Mouse (Mus musculus) heart, adult 2 months (tissue): ENCODE data around the gene Lenep. TPM values are rescaled to one million over a fixed set of nuclear protein-coding genes. Genes with fewer than 3 reads are reported as not detected.

ENCODE experiments used
- DNase-seq, 2 experiments: peaks; one replicate each; pipeline ENCODE4 v3.0.0; 2021
- H3K27ac ChIP-seq: fragments of 200-600 bp; 2 replicates; pipeline ENCODE4 v1.8.1; 2022
- H3K27me3 ChIP-seq: fragments of 200-500 bp; 2 replicates; pipeline ENCODE4 v1.6.1; 2012; ENCODE audit warnings: mild to moderate bottlenecking, low read length, inconsistent platforms, mixed read lengths; ENCODE audit not compliant: control insufficient read depth, insufficient read depth
- H3K36me3 ChIP-seq: fragments of 200-500 bp; 2 replicates; pipeline ENCODE4 v1.6.1; 2012; ENCODE audit warnings: low read length, inconsistent platforms; ENCODE audit not compliant: control insufficient read depth, insufficient read depth
- H3K4me1 ChIP-seq: fragments of 200-500 bp; 2 replicates; pipeline ENCODE4 v1.6.1; 2011; ENCODE audit warnings: low read length; ENCODE audit not compliant: control insufficient read depth, insufficient read depth
- H3K4me3 ChIP-seq: fragments of 200-600 bp; 2 replicates; pipeline ENCODE4 v1.8.1; 2022
- H3K79me2 ChIP-seq: fragments of 200-500 bp; replicated peaks from 2 replicates; pipeline ENCODE4 v1.6.1; 2012; ENCODE audit warnings: mild to moderate bottlenecking, inconsistent platforms, low read length, moderate library complexity, mixed read lengths; ENCODE audit not compliant: control insufficient read depth, insufficient read depth
- H3K9ac ChIP-seq: fragments of 200-500 bp; 2 replicates; pipeline ENCODE4 v1.6.1; 2012; ENCODE audit warnings: low read depth, mild to moderate bottlenecking, control low read depth, inconsistent platforms, low read length, mixed read lengths
- CTCF ChIP-seq: fragments of 200-600 bp; IDR thresholded peaks from 2 replicates; pipeline ENCODE4 v1.8.1; 2022; ENCODE audit warnings: antibody characterized with exemption, mild to moderate bottlenecking, moderate library complexity
- EP300 ChIP-seq: fragments of 200-500 bp; IDR thresholded peaks from 2 replicates; pipeline ENCODE4 v1.6.1; 2011; ENCODE audit warnings: low read depth, low read length, control low read depth; ENCODE audit not compliant: insufficient read depth
- POLR2A ChIP-seq: fragments of 200-500 bp; IDR thresholded peaks from 2 replicates; pipeline ENCODE4 v1.6.1; 2011; ENCODE audit warnings: mild to moderate bottlenecking, low read depth, low read length, control low read depth; ENCODE audit not compliant: insufficient read depth
- WGBS: fragments of 180-500 bp; shearing (Covaris S2); methylation state at CpG from one replicate; pipeline ENCODE4 v1.1.7; 2018; 5-methylcytosine and 5-hydroxymethylcytosine counted together
- intact Hi-C: fragments of 180-260 bp; cut with DNase I; formaldehyde crosslinking; loops from one replicate; pipeline ENCODE4 v1.15.1; 2025
- polyA plus RNA-seq: library from polyadenylated mRNA; depleted of rRNA; stranded (reverse); fragments of >200 nt; gene quantifications from 2 replicates; pipeline ENCODE4 v1.2.3, GENCODE M21; 2012
- total RNA-seq, 2 experiments: library from RNA; stranded (reverse); gene quantifications; 2 replicates each; pipeline ENCODE4 v1.2.3; 2021

Lenep gene
- total and polyA plus RNA-seq, 3 experiments: 2.1 TPM; not detected in 2

DNA sequence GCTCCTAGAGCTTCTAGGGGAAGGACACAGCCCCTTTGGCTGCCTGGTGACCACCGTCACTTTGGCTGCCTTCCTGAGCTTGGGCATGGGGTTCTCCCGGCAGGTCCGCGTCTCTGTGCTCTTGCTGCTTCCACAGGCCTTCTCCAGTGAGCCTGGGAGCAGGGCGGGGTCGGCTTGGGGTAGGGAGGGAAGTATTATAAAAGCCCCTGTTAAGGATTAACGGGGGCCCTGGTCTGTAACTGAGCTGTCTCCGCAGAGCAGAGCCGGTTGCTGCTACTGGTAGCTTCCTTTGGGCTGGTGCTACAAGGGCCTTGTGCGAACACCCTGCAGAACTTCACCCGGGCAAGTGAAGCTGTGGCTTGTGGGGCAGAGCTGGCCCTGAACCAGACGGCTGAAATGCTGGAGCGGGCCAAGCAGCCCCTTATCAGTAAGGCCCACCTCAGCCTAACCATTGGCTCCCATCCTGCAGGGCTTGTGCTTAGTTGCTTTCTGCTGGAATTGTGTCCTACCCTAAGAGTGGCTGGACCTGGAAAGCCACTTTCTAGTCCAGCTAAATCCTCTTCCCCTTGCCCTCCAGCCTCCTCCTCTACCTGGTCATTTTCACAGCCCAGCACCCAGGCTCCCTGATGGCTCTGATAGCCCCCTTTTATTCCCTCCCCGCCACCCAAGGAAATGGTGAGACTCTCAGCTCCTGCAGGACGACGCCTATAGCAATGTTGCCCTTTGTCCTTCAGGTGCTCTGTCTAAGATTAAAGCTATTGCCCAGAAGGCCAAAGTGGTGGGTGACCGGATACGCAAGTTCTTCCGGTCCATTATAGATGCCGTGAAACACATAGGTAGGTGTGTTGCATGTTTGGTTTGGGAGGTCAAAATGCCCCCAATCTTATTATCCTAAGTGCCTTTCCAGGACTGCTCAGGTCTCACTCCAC lies 36.8 kb downstream of the Lenep start:
- DNase-seq: no peak
- no peak overlapping the region for H3K9ac ChIP-seq
- no peaks in the 10 kb centered on the region for H3K79me2 ChIP-seq
- H3K27ac ChIP-seq: no peak overlapping the region
- H3K4me1 ChIP-seq: no peaks in the 10 kb centered on the region
- WGBS: 82% methylated on average over 20 of the region's 20 CpGs
- H3K27me3 ChIP-seq: no peaks in the 10 kb centered on the region
- intact Hi-C loops: no loop called here
- no peak overlapping the region for H3K4me3 ChIP-seq
- TF ChIP-seq CTCF: no peak
- no peaks in the 10 kb centered on the region for H3K36me3 ChIP-seq

DNA sequence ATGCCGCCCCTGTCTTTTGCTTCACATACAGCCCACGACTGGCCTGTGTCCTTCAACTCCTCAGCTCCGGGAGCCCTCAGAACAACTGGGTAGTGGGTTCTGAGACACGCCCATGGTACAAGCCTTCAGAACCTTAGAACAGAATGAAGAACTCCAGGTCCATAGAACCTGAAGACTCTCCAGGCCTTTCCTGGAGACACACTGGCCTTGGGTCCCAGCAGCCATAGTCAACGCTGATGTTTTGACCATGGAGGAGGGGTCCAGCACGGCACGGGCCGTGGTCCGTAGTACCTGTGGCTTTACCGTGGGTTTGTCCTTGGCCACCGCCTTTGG lies 37.5 kb downstream of the Lenep start, which contains the start of gene Dcst1:
Gene Dcst1, minus strand, starts transcription at position 101 of the 333 bp plus-strand sequence.
- intact Hi-C loops: no loop called here
- H3K27me3 ChIP-seq: no peaks in the 10 kb centered on the region
- WGBS: 94% methylated on average over 11 of the region's 11 CpGs
- TF ChIP-seq CTCF (no peak), POLR2A (no peak), EP300 (no peak)
- no peaks in the 10 kb centered on the region for H3K79me2 ChIP-seq
- no peaks in the 10 kb centered on the region for H3K4me1 ChIP-seq
- no peak within 1 kb of the TSS for H3K4me3 ChIP-seq
- H3K9ac ChIP-seq: no peak within 1 kb of the TSS
- H3K27ac ChIP-seq: no peak within 1 kb of the TSS
- H3K36me3 ChIP-seq: no peaks in the 10 kb centered on the region
- DNase-seq: no peak

DNA sequence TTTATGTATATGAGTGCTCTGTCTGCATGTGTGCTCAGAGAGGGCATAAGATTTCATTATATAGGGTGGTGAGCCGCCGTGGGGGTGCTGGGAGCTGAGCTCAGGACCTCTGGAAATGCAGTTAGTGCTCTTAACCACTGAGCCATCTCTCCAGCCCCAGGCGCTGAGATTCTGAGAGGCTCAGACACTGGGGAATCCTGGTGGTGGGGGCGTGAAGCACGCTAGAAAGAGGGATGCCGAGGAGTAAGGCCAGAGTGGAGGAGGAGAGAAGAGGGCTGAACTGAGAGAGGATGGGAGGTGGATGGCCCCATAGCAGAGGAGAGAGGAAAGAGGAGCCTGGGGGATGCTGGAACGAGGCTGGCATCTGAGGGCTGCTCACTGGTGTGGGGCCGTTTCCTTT lies 38.0 kb downstream of the Lenep start:
- TF ChIP-seq CTCF (no peak), POLR2A (no peak), EP300 (no peak)
- Histone ChIP-seq H3K79me2 (no peaks in the 10 kb centered on the region), H3K27ac (no peak overlapping the region), H3K36me3 (no peaks in the 10 kb centered on the region), H3K27me3 (no peaks in the 10 kb centered on the region), H3K9ac (no peak overlapping the region), H3K4me3 (no peak overlapping the region), H3K4me1 (no peaks in the 10 kb centered on the region)
- intact Hi-C loops: no loop called here
- WGBS: 73% methylated on average over 8 of the region's 8 CpGs
- no peak for DNase-seq

DNA sequence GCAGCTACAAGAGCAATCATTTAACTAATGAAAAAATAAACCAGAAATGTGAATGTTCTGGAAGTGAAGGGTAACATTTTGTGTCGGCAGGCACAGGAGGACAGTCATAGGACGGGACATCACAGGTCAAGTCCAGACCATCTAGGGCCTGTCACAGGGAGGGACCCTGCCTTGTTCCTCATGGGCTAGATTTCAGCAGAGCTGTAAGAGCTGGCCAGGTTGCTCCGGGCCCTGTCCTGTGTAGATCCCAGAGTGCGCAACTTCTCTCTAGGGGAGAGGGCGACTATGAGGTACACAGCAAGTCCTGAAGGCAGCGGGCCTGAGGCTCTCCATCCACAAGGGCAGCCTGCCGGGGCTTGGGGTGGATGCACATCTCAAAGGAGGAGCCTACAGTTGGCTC lies 40.9 kb downstream of the Lenep start, which contains the start of gene Dcst2:
Gene Dcst2, plus strand, starts transcription at position 301 of the 400 bp plus-strand sequence.
- DNase-seq: no peak
- no peak within 1 kb of the TSS for H3K9ac ChIP-seq
- no peak for TF ChIP-seq CTCF
- TF ChIP-seq EP300: no peak
- TF ChIP-seq POLR2A: no peak
- H3K27ac ChIP-seq: no peak within 1 kb of the TSS
- 94% methylated on average over 7 of the region's 7 CpGs for WGBS
- no peaks in the 10 kb centered on the region for H3K27me3 ChIP-seq
- no peaks in the 10 kb centered on the region for H3K79me2 ChIP-seq
- H3K4me1 ChIP-seq: no peaks in the 10 kb centered on the region
- no peak within 1 kb of the TSS for H3K4me3 ChIP-seq
- intact Hi-C loops: no loop called here
- H3K36me3 ChIP-seq: no peaks in the 10 kb centered on the region

DNA sequence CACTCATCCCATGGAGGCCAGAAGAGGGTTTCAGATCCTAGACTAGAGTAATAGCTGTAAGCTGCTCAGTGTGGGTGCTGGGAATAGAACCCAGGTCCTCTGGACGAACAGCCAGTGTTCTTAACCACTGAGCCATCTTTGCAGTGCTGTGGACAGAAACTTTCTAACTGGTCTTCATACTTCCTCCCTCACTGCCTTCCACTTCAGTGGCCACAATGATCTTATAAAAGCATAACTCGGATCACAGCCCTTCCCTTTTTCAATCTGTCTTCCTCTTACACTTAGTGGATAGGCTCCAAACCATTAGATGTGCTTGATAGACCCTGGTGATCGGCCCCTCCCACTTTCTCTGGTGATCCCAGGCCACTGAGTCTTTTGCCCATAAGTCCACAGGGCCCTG lies 42.4 kb downstream of the Lenep start:
- 67% methylated on average over 3 of the region's 3 CpGs for WGBS
- TF ChIP-seq EP300 (no peak), CTCF (no peak), POLR2A (no peak)
- H3K9ac ChIP-seq: no peak overlapping the region
- DNase-seq: no peak
- H3K36me3 ChIP-seq: no peaks in the 10 kb centered on the region
- H3K4me1 ChIP-seq: no peaks in the 10 kb centered on the region
- H3K27ac ChIP-seq: no peak overlapping the region
- intact Hi-C loops: no loop called here
- no peaks in the 10 kb centered on the region for H3K79me2 ChIP-seq
- H3K4me3 ChIP-seq: no peak overlapping the region
- no peaks in the 10 kb centered on the region for H3K27me3 ChIP-seq

DNA sequence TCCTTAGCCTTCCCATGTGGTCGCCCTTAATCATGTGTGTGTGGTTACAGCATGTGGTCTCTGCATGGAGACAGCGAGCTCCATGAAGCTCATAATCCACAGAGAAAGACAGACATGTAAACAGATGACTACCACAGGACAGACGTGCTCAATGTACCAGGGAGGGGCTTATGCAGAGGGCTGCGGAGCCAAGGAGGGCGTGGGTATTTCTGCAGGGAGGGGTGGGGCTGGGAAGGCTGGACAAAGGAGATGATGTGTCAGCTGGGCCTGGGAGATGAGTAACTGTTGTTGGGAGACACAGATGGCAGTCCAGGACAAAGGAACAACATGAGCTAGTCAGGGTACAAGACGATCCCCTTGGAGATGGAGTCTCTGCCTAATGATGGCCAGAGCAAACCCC lies 43.0 kb downstream of the Lenep start:
- Histone ChIP-seq H3K9ac (no peak overlapping the region), H3K27ac (no peak overlapping the region), H3K79me2 (no peaks in the 10 kb centered on the region), H3K36me3 (no peaks in the 10 kb centered on the region), H3K4me3 (no peak overlapping the region), H3K27me3 (no peaks in the 10 kb centered on the region), H3K4me1 (peaks cover 1% of the 10 kb centered on the region; the same call in 1 of the 2 replicates)
- DNase-seq: no peak
- intact Hi-C loops: no loop called here
- 52% methylated on average over 6 of the region's 6 CpGs for WGBS
- TF ChIP-seq CTCF (no peak), POLR2A (no peak), EP300 (no peak)
